In the genomic region with DNA sequence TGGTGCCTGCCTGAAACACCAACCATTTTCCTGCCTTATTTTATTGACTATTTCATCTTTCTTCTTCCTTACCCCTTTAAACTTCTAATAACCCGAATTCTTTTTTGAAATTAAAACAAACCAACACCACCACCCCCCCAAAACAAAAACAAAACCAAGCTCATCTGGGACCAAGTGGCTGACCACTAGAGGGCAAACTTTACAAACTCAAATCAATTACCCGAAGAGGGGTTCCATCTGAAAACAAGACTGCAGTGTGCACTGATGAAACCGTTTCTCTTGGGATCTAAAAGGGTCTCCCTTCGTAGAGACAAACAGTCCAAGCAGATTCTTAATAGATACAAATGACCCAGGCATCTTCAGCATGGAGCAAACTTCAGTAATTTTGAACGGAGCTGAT, we compare ENCODE assay signal across 8 mouse cellular contexts. TPM values are rescaled to one million over a fixed set of nuclear protein-coding genes. Genes with fewer than 3 reads are reported as not detected.
A peak's percentile ranks its signal among the peaks of the same experiment; 100 is the strongest.
DNase-seq lines count a peak whose midpoint lies in the region; TF ChIP-seq lines count a peak whose summit lies in the region.

No protein-coding gene starts in this region.

- H3K79me2 ChIP-seq in CH12.LX (replicated peaks; ENCODE audit: control insufficient read depth, extremely low read depth, insufficient read depth, poor library complexity, severe bottlenecking) = no peaks in the 10 kb centered on the region

- dilution Hi-C loops in CH12.LX (cut with MboI; ENCODE audit: extremely low pct_ligation_motif_present, extremely low pct_unique_long_range_greater_than_20kb, low sequenced_read_pairs) = no loop called here

- peaks cover 4% of the 10 kb centered on the region; the same call in 1 of the 2 replicates for H3K36me3 ChIP-seq in kidney, adult 2 months (ENCODE audit: control insufficient read depth, insufficient read depth, low read length)
- no peaks in the 10 kb centered on the region for H3K36me3 ChIP-seq in CH12.LX (replicated peaks in 1 of 2; ENCODE audit: control insufficient read depth in 1 of 2, insufficient read depth in 1 of 2, low read length in 1 of 2)

- peak; percentile 69 for TF ChIP-seq RAD21 in CH12.LX (IDR thresholded peaks at IDR 0.05; ENCODE audit: low read depth, low read length)

- no peaks in the 10 kb centered on the region for H3K27me3 ChIP-seq in kidney, adult 2 months (replicated peaks; ENCODE audit: control insufficient read depth, insufficient read depth, low read length)
- H3K27me3 ChIP-seq in CH12.LX (replicated peaks) = no peaks in the 10 kb centered on the region

- H3K9ac ChIP-seq in CH12.LX (ENCODE audit: insufficient read depth, low read depth) = no peak overlapping the region

- H3K4me1 ChIP-seq in kidney, adult 2 months (ENCODE audit: control insufficient read depth, insufficient read depth, low read length) = no peaks in the 10 kb centered on the region; the same call in 1 of the 2 replicates
- H3K4me1 ChIP-seq in CH12.LX (ENCODE audit: control insufficient read depth in 1 of 2, insufficient read depth in 2 of 2) = peaks cover 0 to 18% of the 10 kb centered on the region in 2 experiments; a peak in 2 of 4 replicates

- no peak for TF ChIP-seq EP300 in CH12.LX (IDR thresholded peaks at IDR 0.05; ENCODE audit: low read length)

- TF ChIP-seq POLR2A in kidney, adult 2 months (IDR thresholded peaks at IDR 0.05; ENCODE audit: low read depth, low read length) = no peak
- no peak for TF ChIP-seq POLR2A in CH12.LX (IDR thresholded peaks at IDR 0.05; ENCODE audit: low read depth, low read length)

- no peak for TF ChIP-seq CTCF in kidney, adult 2 months (conservative IDR thresholded peaks at IDR 0.05; ENCODE audit: insufficient read depth, insufficient read length, low read depth, low read length)
- TF ChIP-seq CTCF in CH12.LX (conservative IDR thresholded peaks at IDR 0.05 in 1 of 2, IDR thresholded peaks at IDR 0.05 in 1 of 2; ENCODE audit: low read depth in 2 of 2, low read length in 2 of 2) = peak; percentile 43 to 72

- peak; percentile 41 for DNase-seq in kidney, adult 2 months
- DNase-seq in kidney, adult 18-20 months = no peak
- peak; percentile 61 for DNase-seq in 3T3-L1 (ENCODE audit: low read depth, low spot score)
- DNase-seq in CH12.LX (ENCODE audit: extremely low read depth) = peak; percentile 42
- DNase-seq in embryo, embryonic 9.5 days (ENCODE audit: extremely low spot score) = peak; percentile 29
- no peak for DNase-seq in T-cell, adult 2 months (ENCODE audit: low spot score)
- no peak for DNase-seq in urinary bladder, adult 18-20 months (ENCODE audit: low spot score in 2 of 2)
- DNase-seq in urinary bladder, adult 2 months (ENCODE audit: low spot score) = no peak

- in situ Hi-C loops in CH12.LX (cut with MboI; ENCODE audit: low pct_ligation_motif_present, low pct_unique_long_range_greater_than_20kb, low sequenced_read_pairs) = loop anchor here (25.0 kb wide), 1 partner anchor 477 kb away; no protein-coding TSS in a partner anchor

- no peak overlapping the region for H3K27ac ChIP-seq in kidney, adult 2 months (ENCODE audit: insufficient read depth, low read depth, low read length)
- no peak overlapping the region for H3K27ac ChIP-seq in CH12.LX (ENCODE audit: insufficient read depth, low read depth)

- H3K9me3 ChIP-seq in CH12.LX (replicated peaks; ENCODE audit: low read length) = no peaks in the 10 kb centered on the region

- 31% methylated on average over 5 of the region's 5 CpGs for WGBS in kidney, adult 2 months

- peak overlapping the region; percentile 29; the same call in 1 of the 2 replicates for H3K4me2 ChIP-seq in CH12.LX (ENCODE audit: insufficient read depth, low read depth, poor library complexity, severe bottlenecking)

- no peak overlapping the region for H3K4me3 ChIP-seq in kidney, adult 2 months (ENCODE audit: insufficient read depth, low read depth, low read length)
- no peak overlapping the region for H3K4me3 ChIP-seq in CH12.LX (replicated peaks in 1 of 3; ENCODE audit: low read depth in 2 of 3, low read length in 2 of 3, poor library complexity in 1 of 3)

TF ChIP-seq in CH12.LX, 34 proteins besides CTCF, POLR2A, EP300 and RAD21:
- TF ChIP-seq ZMIZ1 (IDR thresholded peaks at IDR 0.05; ENCODE audit: low read depth, low read length) (no peak), PAX5 (IDR thresholded peaks at IDR 0.05; ENCODE audit: low read length) (no peak), SMC3 (IDR thresholded peaks at IDR 0.05; ENCODE audit: low read depth, low read length) (peak; percentile 60), MEF2A (IDR thresholded peaks at IDR 0.05; ENCODE audit: borderline replicate concordance, low read depth, low read length) (no peak), MAZ (IDR thresholded peaks at IDR 0.05; ENCODE audit: low read depth, low read length) (no peak), POLR2AphosphoS2 (IDR thresholded peaks at IDR 0.05; ENCODE audit: low read depth, low read length) (no peak), CHD2 (IDR thresholded peaks at IDR 0.05; ENCODE audit: low read length) (no peak)
TF ChIP-seq in CH12.LX: peak in this region for 1.

RNA-seq across cellular contexts. Expression of gene Abca1, which starts 49.3 kb away (rescaled TPM):
- polyA plus RNA-seq in kidney, adult 2 months (2012; rRNA removed) = 8.9 and 9.3 TPM in 2 replicates
- total RNA-seq in CH12.LX (2012; rRNA removed) (0.08 and 0.13 TPM in 2 replicates), CH12.LX (2014; rRNA removed) (0.35 and 0.46 TPM in 2 replicates)
- 0.46 and 0.55 TPM in 2 replicates for polyA plus RNA-seq in CH12.LX (2012; ENCODE audit: insufficient read length, low read depth)
- 26.4 and 36.1 TPM in 2 replicates for polyA plus RNA-seq in urinary bladder, adult 2 months (2012; rRNA removed)

Comparison
In these comparisons a context has a peak if more than half of its experiments do, and no peak if none do; other contexts are left out.
1. DNase-seq: peak in kidney, adult 2 months (single experiment), 3T3-L1 (single experiment), CH12.LX (single experiment) and embryo, embryonic 9.5 days (single experiment); none in kidney, adult 18-20 months (single experiment), T-cell, adult 2 months (single experiment), urinary bladder, adult 18-20 months (0 of 2) and urinary bladder, adult 2 months (single experiment).